Mouse (Mus musculus): ENCODE results near the gene Trp53bp2. TPM values are rescaled to one million over a fixed set of nuclear protein-coding genes. Genes with fewer than 3 reads are reported as not detected.

Gene Trp53bp2
- polyA plus RNA-seq, 1 experiment from 2014 or later = 16.9 TPM

- Histone ChIP-seq H3K4me2 (ENCODE audit: low read depth, low read length) (no peak overlapping the region), H3K27ac (ENCODE audit: low read depth, low read length) (no peak overlapping the region), H3K27me3 (ENCODE audit: control insufficient read depth, insufficient read depth, low read length) (no peaks in the 10 kb centered on the region), H3K9ac (replicated peaks; ENCODE audit: low read depth, low read length) (no peak overlapping the region), H3K4me1 (ENCODE audit: control insufficient read depth, insufficient read depth, low read length) (peaks cover 11% of the 10 kb centered on the region), H3K36me3 (ENCODE audit: control insufficient read depth, insufficient read depth, low read length) (peaks cover 15% of the 10 kb centered on the region), H3K4me3 (ENCODE audit: low read depth, low read length) (no peak overlapping the region), H3K9me3 (ENCODE audit: control insufficient read depth, low read length) (no peaks in the 10 kb centered on the region)
- 71% methylated on average over 7 of the region's 7 CpGs for WGBS
- ATAC-seq (ENCODE audit: low read depth) = peak; percentile 38; the same call in 1 of the 2 replicates
Measured at GRCm38 (mm10) chr1:182506229-182506986, 97.4 kb downstream of the Trp53bp2 start.

GRCm38 (mm10) chr1:182509110-182509797 is 100.3 kb downstream of the Trp53bp2 start:
- 72% methylated on average over 10 of the region's 10 CpGs for WGBS
- H3K27ac ChIP-seq (ENCODE audit: low read depth, low read length) = no peak overlapping the region
- no peak for ATAC-seq (ENCODE audit: low read depth)

GRCm38 (mm10) chr1:182511073-182511472 is 102.1 kb downstream of the Trp53bp2 start:
- Histone ChIP-seq H3K4me1 (ENCODE audit: control insufficient read depth, insufficient read depth, low read length) (peaks cover 2% of the 10 kb centered on the region; the same call in 1 of the 2 replicates), H3K4me2 (ENCODE audit: low read depth, low read length) (no peak overlapping the region), H3K27me3 (ENCODE audit: control insufficient read depth, insufficient read depth, low read length) (no peaks in the 10 kb centered on the region), H3K9me3 (ENCODE audit: control insufficient read depth, low read length) (no peaks in the 10 kb centered on the region), H3K9ac (replicated peaks; ENCODE audit: low read depth, low read length) (no peak overlapping the region), H3K4me3 (ENCODE audit: low read depth, low read length) (no peak overlapping the region), H3K27ac (ENCODE audit: low read depth, low read length) (no peak overlapping the region), H3K36me3 (ENCODE audit: control insufficient read depth, insufficient read depth, low read length) (peaks cover 20% of the 10 kb centered on the region)
- WGBS = 91% methylated on average over 2 of the region's 2 CpGs
- ATAC-seq (ENCODE audit: low read depth) = no peak

More at GRCm38 (mm10) chr1:182509110-182509797, 100.3 kb downstream of the Trp53bp2 start:
- Histone ChIP-seq H3K36me3 (ENCODE audit: control insufficient read depth, insufficient read depth, low read length) (peaks cover 20% of the 10 kb centered on the region), H3K9ac (replicated peaks; ENCODE audit: low read depth, low read length) (no peak overlapping the region), H3K4me1 (ENCODE audit: control insufficient read depth, insufficient read depth, low read length) (peaks cover 4% of the 10 kb centered on the region), H3K4me2 (ENCODE audit: low read depth, low read length) (no peak overlapping the region), H3K27me3 (ENCODE audit: control insufficient read depth, insufficient read depth, low read length) (no peaks in the 10 kb centered on the region), H3K4me3 (ENCODE audit: low read depth, low read length) (no peak overlapping the region), H3K9me3 (ENCODE audit: control insufficient read depth, low read length) (no peaks in the 10 kb centered on the region)

GRCm38 (mm10) chr1:182511778-182512177 is 102.8 kb downstream of the Trp53bp2 start:
- no peak for ATAC-seq (ENCODE audit: low read depth)
- no peaks in the 10 kb centered on the region for H3K9me3 ChIP-seq (ENCODE audit: control insufficient read depth, low read length)
- no peak overlapping the region for H3K9ac ChIP-seq (replicated peaks; ENCODE audit: low read depth, low read length)
- H3K4me1 ChIP-seq (ENCODE audit: control insufficient read depth, insufficient read depth, low read length) = peaks cover 7% of the 10 kb centered on the region
- no peak overlapping the region for H3K4me3 ChIP-seq (ENCODE audit: low read depth, low read length)
- no peak overlapping the region for H3K4me2 ChIP-seq (ENCODE audit: low read depth, low read length)
- H3K36me3 ChIP-seq (ENCODE audit: control insufficient read depth, insufficient read depth, low read length) = peaks cover 20% of the 10 kb centered on the region
- 76% methylated on average over 8 of the region's 8 CpGs for WGBS
- no peaks in the 10 kb centered on the region for H3K27me3 ChIP-seq (ENCODE audit: control insufficient read depth, insufficient read depth, low read length)
- no peak overlapping the region for H3K27ac ChIP-seq (ENCODE audit: low read depth, low read length)

Other genes with a start within 250 kb of the Trp53bp2 start
- not detected in 2 replicates for gene Vmn1r1, start 244.7 kb upstream of the Trp53bp2 start, polyA plus RNA-seq (2014; fragmentation: Nextera tagmentation; extraction: Ambion mirVana)
- gene Degs1, start 126.4 kb upstream of the Trp53bp2 start, polyA plus RNA-seq (2014; fragmentation: Nextera tagmentation; extraction: Ambion mirVana) = 96.7 and 101 TPM in 2 replicates
- gene Fbxo28, start 67.5 kb upstream of the Trp53bp2 start, polyA plus RNA-seq (2014; fragmentation: Nextera tagmentation; extraction: Ambion mirVana) = 40.4 and 42.3 TPM in 2 replicates
- gene Capn2, start 108.4 kb downstream of the Trp53bp2 start, polyA plus RNA-seq (2014; fragmentation: Nextera tagmentation; extraction: Ambion mirVana) = 64.8 and 91.7 TPM in 2 replicates
- 0.14 TPM in 1 of 2 replicates, not detected in the other for gene Capn8, start 155.8 kb downstream of the Trp53bp2 start, polyA plus RNA-seq (2014; fragmentation: Nextera tagmentation; extraction: Ambion mirVana)